Mouse (Mus musculus): ENCODE measurements around the gene Rnf8. TPM values are rescaled to one million over a fixed set of nuclear protein-coding genes. Genes with fewer than 3 reads are reported as not detected.

The Rnf8 gene
- polyA plus RNA-seq, 1 experiment from 2014 or later: 82.5 TPM

- no peaks in the 10 kb centered on the region; the same call in 1 of the 2 replicates for H3K4me1 ChIP-seq (ENCODE audit: control insufficient read depth, insufficient read depth, low read depth, low read length)
- H3K9me3 ChIP-seq (ENCODE audit: control insufficient read depth, low read length): no peaks in the 10 kb centered on the region
- H3K4me2 ChIP-seq (ENCODE audit: low read length): no peak overlapping the region
- no peak overlapping the region for H3K27ac ChIP-seq (ENCODE audit: low read depth, low read length)
- WGBS: 71% methylated on average over 7 of the region's 7 CpGs
- no peak for ATAC-seq
- no peak overlapping the region for H3K9ac ChIP-seq (ENCODE audit: low read depth, low read length)
- H3K27me3 ChIP-seq (replicated peaks; ENCODE audit: control insufficient read depth, insufficient read depth, low read length): no peaks in the 10 kb centered on the region
- peaks cover 17% of the 10 kb centered on the region for H3K36me3 ChIP-seq (ENCODE audit: control insufficient read depth, insufficient read depth, low read length)
- H3K4me3 ChIP-seq (ENCODE audit: low read length): no peak overlapping the region
These were observed 67.7 kb downstream of the Rnf8 start for GRCm38 (mm10) chr17:29682261-29682660.

- H3K9ac ChIP-seq (ENCODE audit: low read depth, low read length): no peak overlapping the region
- 79% methylated on average over 2 of the region's 2 CpGs for WGBS
- no peak overlapping the region for H3K4me2 ChIP-seq (ENCODE audit: low read length)
- H3K27ac ChIP-seq (ENCODE audit: low read depth, low read length): no peak overlapping the region
- H3K36me3 ChIP-seq (ENCODE audit: control insufficient read depth, insufficient read depth, low read length): peaks cover 23% of the 10 kb centered on the region
- H3K27me3 ChIP-seq (replicated peaks; ENCODE audit: control insufficient read depth, insufficient read depth, low read length): no peaks in the 10 kb centered on the region
- no peaks in the 10 kb centered on the region for H3K9me3 ChIP-seq (ENCODE audit: control insufficient read depth, low read length)
- no peak overlapping the region for H3K4me3 ChIP-seq (ENCODE audit: low read length)
- ATAC-seq: no peak
- no peaks in the 10 kb centered on the region; the same call in 1 of the 2 replicates for H3K4me1 ChIP-seq (ENCODE audit: control insufficient read depth, insufficient read depth, low read depth, low read length)
These were observed 68.5 kb downstream of the Rnf8 start for GRCm38 (mm10) chr17:29683127-29683526.

GRCm38 (mm10) chr17:29684275-29684674 lies 69.7 kb downstream of the Rnf8 start:
- H3K9ac ChIP-seq (ENCODE audit: low read depth, low read length): no peak overlapping the region
- no peaks in the 10 kb centered on the region; the same call in 1 of the 2 replicates for H3K4me1 ChIP-seq (ENCODE audit: control insufficient read depth, insufficient read depth, low read depth, low read length)
- ATAC-seq: no peak
- H3K4me3 ChIP-seq (ENCODE audit: low read length): no peak overlapping the region
- peaks cover 22% of the 10 kb centered on the region for H3K36me3 ChIP-seq (ENCODE audit: control insufficient read depth, insufficient read depth, low read length)
- WGBS: 94% methylated on average over 4 of the region's 4 CpGs
- no peaks in the 10 kb centered on the region for H3K9me3 ChIP-seq (ENCODE audit: control insufficient read depth, low read length)
- no peak overlapping the region for H3K4me2 ChIP-seq (ENCODE audit: low read length)
- no peaks in the 10 kb centered on the region for H3K27me3 ChIP-seq (replicated peaks; ENCODE audit: control insufficient read depth, insufficient read depth, low read length)
- H3K27ac ChIP-seq (ENCODE audit: low read depth, low read length): no peak overlapping the region

- WGBS: 98% methylated on average over 5 of the region's 5 CpGs
These were observed 72.2 kb downstream of the Rnf8 start for GRCm38 (mm10) chr17:29686771-29687170.

GRCm38 (mm10) chr17:29687373-29687772 lies 72.8 kb downstream of the Rnf8 start:
- H3K9ac ChIP-seq (ENCODE audit: low read depth, low read length): no peak overlapping the region
- H3K9me3 ChIP-seq (ENCODE audit: control insufficient read depth, low read length): no peaks in the 10 kb centered on the region
- 75% methylated on average over 6 of the region's 6 CpGs for WGBS
- H3K4me2 ChIP-seq (ENCODE audit: low read length): no peak overlapping the region
- no peak overlapping the region for H3K27ac ChIP-seq (ENCODE audit: low read depth, low read length)
- H3K27me3 ChIP-seq (replicated peaks; ENCODE audit: control insufficient read depth, insufficient read depth, low read length): no peaks in the 10 kb centered on the region
- H3K4me1 ChIP-seq (ENCODE audit: control insufficient read depth, insufficient read depth, low read depth, low read length): no peaks in the 10 kb centered on the region
- peaks cover 37% of the 10 kb centered on the region for H3K36me3 ChIP-seq (ENCODE audit: control insufficient read depth, insufficient read depth, low read length)
- no peak overlapping the region for H3K4me3 ChIP-seq (ENCODE audit: low read length)
- no peak for ATAC-seq

More at GRCm38 (mm10) chr17:29686771-29687170, 72.2 kb downstream of the Rnf8 start:
- Histone ChIP-seq H3K9me3 (ENCODE audit: control insufficient read depth, low read length) (no peaks in the 10 kb centered on the region), H3K4me2 (ENCODE audit: low read length) (no peak overlapping the region), H3K27me3 (replicated peaks; ENCODE audit: control insufficient read depth, insufficient read depth, low read length) (no peaks in the 10 kb centered on the region), H3K27ac (ENCODE audit: low read depth, low read length) (no peak overlapping the region), H3K36me3 (ENCODE audit: control insufficient read depth, insufficient read depth, low read length) (peaks cover 40% of the 10 kb centered on the region), H3K4me1 (ENCODE audit: control insufficient read depth, insufficient read depth, low read depth, low read length) (no peaks in the 10 kb centered on the region), H3K4me3 (ENCODE audit: low read length) (no peak overlapping the region), H3K9ac (ENCODE audit: low read depth, low read length) (no peak overlapping the region)
- ATAC-seq: no peak

- H3K36me3 ChIP-seq (ENCODE audit: control insufficient read depth, insufficient read depth, low read length): peaks cover 38% of the 10 kb centered on the region
- no peak for ATAC-seq
- H3K4me1 ChIP-seq (ENCODE audit: control insufficient read depth, insufficient read depth, low read depth, low read length): no peaks in the 10 kb centered on the region
- no peak overlapping the region for H3K4me3 ChIP-seq (ENCODE audit: low read length)
- no peaks in the 10 kb centered on the region for H3K9me3 ChIP-seq (ENCODE audit: control insufficient read depth, low read length)
- H3K9ac ChIP-seq (ENCODE audit: low read depth, low read length): no peak overlapping the region
- WGBS: 91% methylated on average over 10 of the region's 10 CpGs
- no peak overlapping the region for H3K4me2 ChIP-seq (ENCODE audit: low read length)
- no peaks in the 10 kb centered on the region for H3K27me3 ChIP-seq (replicated peaks; ENCODE audit: control insufficient read depth, insufficient read depth, low read length)
- no peak overlapping the region for H3K27ac ChIP-seq (ENCODE audit: low read depth, low read length)
These were observed 74.0 kb downstream of the Rnf8 start for GRCm38 (mm10) chr17:29688610-29689009.

- no peaks in the 10 kb centered on the region for H3K9me3 ChIP-seq (ENCODE audit: control insufficient read depth, low read length)
- no peak overlapping the region for H3K9ac ChIP-seq (ENCODE audit: low read depth, low read length)
- H3K4me1 ChIP-seq (ENCODE audit: control insufficient read depth, insufficient read depth, low read depth, low read length): no peaks in the 10 kb centered on the region
- H3K36me3 ChIP-seq (ENCODE audit: control insufficient read depth, insufficient read depth, low read length): peaks cover 44% of the 10 kb centered on the region
- no peak overlapping the region for H3K4me2 ChIP-seq (ENCODE audit: low read length)
- no peaks in the 10 kb centered on the region for H3K27me3 ChIP-seq (replicated peaks; ENCODE audit: control insufficient read depth, insufficient read depth, low read length)
- 78% methylated on average over 6 of the region's 6 CpGs for WGBS
- no peak for ATAC-seq
- no peak overlapping the region for H3K27ac ChIP-seq (ENCODE audit: low read depth, low read length)
- H3K4me3 ChIP-seq (ENCODE audit: low read length): no peak overlapping the region
These were observed 75.7 kb downstream of the Rnf8 start for GRCm38 (mm10) chr17:29690257-29690656.

- Histone ChIP-seq H3K9me3 (ENCODE audit: control insufficient read depth, low read length) (no peaks in the 10 kb centered on the region), H3K27ac (ENCODE audit: low read depth, low read length) (no peak overlapping the region), H3K9ac (ENCODE audit: low read depth, low read length) (no peak overlapping the region), H3K4me3 (ENCODE audit: low read length) (no peak overlapping the region), H3K27me3 (replicated peaks; ENCODE audit: control insufficient read depth, insufficient read depth, low read length) (no peaks in the 10 kb centered on the region), H3K36me3 (ENCODE audit: control insufficient read depth, insufficient read depth, low read length) (peaks cover 49% of the 10 kb centered on the region), H3K4me2 (ENCODE audit: low read length) (no peak overlapping the region), H3K4me1 (ENCODE audit: control insufficient read depth, insufficient read depth, low read depth, low read length) (no peaks in the 10 kb centered on the region)
- ATAC-seq: no peak
- WGBS: 95% methylated on average over 2 of the region's 2 CpGs
These were observed 78.2 kb downstream of the Rnf8 start for GRCm38 (mm10) chr17:29692827-29693226.

- H3K27me3 ChIP-seq (replicated peaks; ENCODE audit: control insufficient read depth, insufficient read depth, low read length): no peaks in the 10 kb centered on the region
- H3K4me2 ChIP-seq (ENCODE audit: low read length): no peak overlapping the region
- whole genome bisulfite sequencing: 76% methylated on average over 2 of the region's 2 CpGs
- H3K9me3 ChIP-seq (ENCODE audit: control insufficient read depth, low read length): no peaks in the 10 kb centered on the region
- H3K27ac ChIP-seq (ENCODE audit: low read depth, low read length): no peak overlapping the region
- ATAC-seq: no peak
- peaks cover 51% of the 10 kb centered on the region for H3K36me3 ChIP-seq (ENCODE audit: control insufficient read depth, insufficient read depth, low read length)
- no peak overlapping the region for H3K9ac ChIP-seq (ENCODE audit: low read depth, low read length)
- no peaks in the 10 kb centered on the region for H3K4me1 ChIP-seq (ENCODE audit: control insufficient read depth, insufficient read depth, low read depth, low read length)
- H3K4me3 ChIP-seq (ENCODE audit: low read length): no peak overlapping the region
These were observed 79.0 kb downstream of the Rnf8 start for GRCm38 (mm10) chr17:29693571-29693970.

- Histone ChIP-seq H3K36me3 (ENCODE audit: control insufficient read depth, insufficient read depth, low read length) (peaks cover 48% of the 10 kb centered on the region), H3K9me3 (ENCODE audit: control insufficient read depth, low read length) (no peaks in the 10 kb centered on the region), H3K4me3 (ENCODE audit: low read length) (no peak overlapping the region), H3K9ac (ENCODE audit: low read depth, low read length) (no peak overlapping the region), H3K4me2 (ENCODE audit: low read length) (no peak overlapping the region), H3K27ac (ENCODE audit: low read depth, low read length) (no peak overlapping the region), H3K27me3 (replicated peaks; ENCODE audit: control insufficient read depth, insufficient read depth, low read length) (no peaks in the 10 kb centered on the region), H3K4me1 (ENCODE audit: control insufficient read depth, insufficient read depth, low read depth, low read length) (no peaks in the 10 kb centered on the region)
- WGBS: 68% methylated on average over 4 of the region's 4 CpGs
- ATAC-seq: no peak
These were observed 79.9 kb downstream of the Rnf8 start for GRCm38 (mm10) chr17:29694516-29694915.

Data from hindbrain, embryonic 16.5 days (tissue).